Mouse (Mus musculus) hindbrain, embryonic 14.5 days (tissue): Measurements from ENCODE around the gene Map7d1. TPM values are rescaled to one million over a fixed set of nuclear protein-coding genes. Genes with fewer than 3 reads are reported as not detected.

Experiments used
- ATAC-seq: fragments of 200-750 bp; cut with Nextera tagmentation; 2 replicates; pipeline ENCODE4 v1.8.0; 2017; ENCODE audit warnings: moderate number of reproducible peaks, mild to moderate bottlenecking, moderate TSS enrichment, moderate library complexity; ENCODE audit not compliant: low FRiP score
- DNase-seq: peaks from one replicate; pipeline ENCODE4 v3.0.0-alpha.2; 2015; ENCODE audit warnings: low spot score
- H3K27ac ChIP-seq: fragments of 300-500 bp; sonication (generic); 2 replicates; pipeline ENCODE4 v1.5.1; 2014; ENCODE audit warnings: mild to moderate bottlenecking, moderate library complexity
- H3K27me3 ChIP-seq: fragments of 300-500 bp; sonication (generic); 2 replicates; pipeline ENCODE4 v1.6.1; 2014; ENCODE audit warnings: mild to moderate bottlenecking, low read length, mixed read lengths; ENCODE audit not compliant: control insufficient read depth, insufficient read depth
- H3K36me3 ChIP-seq: fragments of 300-500 bp; sonication (generic); replicated peaks from 2 replicates; pipeline ENCODE4 v1.6.1; 2014; ENCODE audit not compliant: control insufficient read depth, insufficient read depth
- H3K4me1 ChIP-seq: fragments of 300-500 bp; sonication (generic); replicated peaks from 2 replicates; pipeline ENCODE4 v1.6.1; 2014; ENCODE audit warnings: antibody characterized with exemption, low read length, mixed read lengths; ENCODE audit not compliant: control insufficient read depth, insufficient read depth
- H3K4me2 ChIP-seq: fragments of 300-500 bp; sonication (generic); replicated peaks from 2 replicates; pipeline ENCODE4 v1.6.1; 2014; ENCODE audit warnings: mild to moderate bottlenecking, moderate library complexity
- H3K4me3 ChIP-seq: fragments of 300-500 bp; sonication (generic); replicated peaks from 2 replicates; pipeline ENCODE4 v1.5.1; 2014; ENCODE audit warnings: mild to moderate bottlenecking, low read length
- H3K9ac ChIP-seq: fragments of 300-500 bp; sonication (generic); 2 replicates; pipeline ENCODE4 v1.6.1; 2014
- H3K9me3 ChIP-seq: fragments of 300-500 bp; sonication (generic); 2 replicates; pipeline ENCODE4 v1.6.1; 2016; ENCODE audit warnings: low read length; ENCODE audit not compliant: control insufficient read depth
- WGBS: fragments of 180-500 bp; shearing (Covaris S2); extraction: QIAGEN DNeasy Blood & Tissue Kit; methylation state at CpG from one replicate; pipeline ENCODE4 v1.1.7; 2014; 5-methylcytosine and 5-hydroxymethylcytosine counted together
- polyA plus RNA-seq: library from polyadenylated mRNA; unstranded; fragments of >200 nt; fragmentation: Nextera tagmentation; extraction: Ambion mirVana; gene quantifications from 2 replicates; pipeline ENCODE4 v1.2.1, GENCODE M21; 2014

Map7d1 gene
- polyA plus RNA-seq, 1 experiment from 2014 or later = 84.2 TPM

DNA sequence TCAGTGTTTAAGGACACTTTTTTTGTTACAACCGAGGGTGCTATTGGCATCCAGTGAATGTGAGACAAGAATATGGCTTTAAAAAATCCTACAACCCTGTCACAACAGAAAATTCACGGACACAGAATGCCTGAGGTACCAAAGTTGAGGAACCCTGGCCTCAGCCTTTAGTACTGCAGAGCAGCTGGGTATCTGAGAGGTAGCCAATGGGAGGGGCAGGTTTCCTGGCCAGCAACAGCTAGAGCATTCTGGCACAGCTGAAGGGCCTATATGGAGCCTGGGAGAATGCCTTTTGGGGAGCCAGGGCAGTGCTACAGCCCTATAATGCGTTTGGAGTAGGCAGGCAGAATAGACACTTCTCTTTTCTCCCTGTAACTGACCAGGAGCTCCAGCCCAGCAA, 2.9 kb upstream of the Map7d1 start:
- Histone ChIP-seq H3K9ac (0 out of 2 replicates have a peak overlapping the region, but pooled peaks have one; percentile 0), H3K4me2 (no peak overlapping the region), H3K27me3 (no peaks in the 10 kb centered on the region), H3K4me3 (no peak overlapping the region), H3K4me1 (peaks cover 40% of the 10 kb centered on the region), H3K9me3 (no peaks in the 10 kb centered on the region), H3K27ac (peak overlapping the region; percentile 61), H3K36me3 (no peaks in the 10 kb centered on the region)
- WGBS = 30% methylated on average over 3 of the region's 3 CpGs
- ATAC-seq (no peak), DNase-seq (no peak)

DNA sequence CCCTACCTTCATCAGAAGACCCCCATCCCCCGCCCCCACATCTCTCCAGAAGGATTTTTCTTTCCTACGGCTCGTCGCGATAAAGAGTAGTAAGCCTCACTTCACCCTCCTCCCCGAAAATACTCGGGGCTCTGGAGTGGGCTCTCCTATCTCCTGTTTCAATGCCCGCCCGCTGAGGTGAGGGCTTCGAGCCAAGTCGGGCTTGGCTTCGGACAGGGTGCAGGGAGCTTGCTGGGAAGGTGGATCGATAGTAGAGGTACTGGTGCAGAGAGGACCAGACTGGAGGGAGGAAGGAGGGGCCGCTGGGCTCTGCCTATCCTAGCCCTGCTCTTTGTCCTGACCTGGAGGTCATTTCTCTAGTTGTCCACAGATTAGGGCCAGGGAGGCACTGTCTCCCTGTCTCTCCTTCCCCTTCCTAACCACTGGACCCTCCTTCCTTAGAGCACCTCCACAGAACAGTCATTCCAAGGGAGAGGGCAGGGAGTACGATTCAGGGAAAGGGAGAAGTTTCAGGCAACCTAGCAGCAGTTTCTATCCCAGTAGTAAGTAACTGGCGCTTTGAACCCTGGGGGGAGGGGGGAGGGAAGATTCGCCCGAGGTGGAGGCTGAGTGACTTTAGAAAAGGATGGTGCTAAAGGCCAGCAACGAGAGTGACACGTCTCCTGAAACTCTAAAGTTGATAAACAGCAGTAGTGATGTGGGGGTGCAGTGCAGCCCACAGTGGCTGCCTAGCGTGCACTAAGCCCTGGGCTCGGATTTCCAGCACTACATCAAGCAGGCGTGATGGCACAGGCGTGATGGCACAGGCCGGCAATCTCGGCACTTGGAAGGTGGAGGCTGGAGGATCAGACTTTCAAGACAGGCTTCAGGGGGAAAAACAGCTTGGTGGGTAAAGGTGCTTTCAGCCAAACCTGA, 1.1 kb upstream of the Map7d1 start:
- peak overlapping the region; percentile 78 for H3K4me3 ChIP-seq
- H3K9me3 ChIP-seq = no peaks in the 10 kb centered on the region
- no peaks in the 10 kb centered on the region for H3K36me3 ChIP-seq
- no peak for DNase-seq
- H3K4me2 ChIP-seq = peak overlapping the region; percentile 92
- ATAC-seq = no peak
- H3K27me3 ChIP-seq = no peaks in the 10 kb centered on the region
- peak overlapping the region; percentile 92 for H3K9ac ChIP-seq
- peaks cover 51% of the 10 kb centered on the region for H3K4me1 ChIP-seq
- WGBS = 4% methylated on average over 26 of the region's 26 CpGs
- H3K27ac ChIP-seq = peak overlapping the region; percentile 94

DNA sequence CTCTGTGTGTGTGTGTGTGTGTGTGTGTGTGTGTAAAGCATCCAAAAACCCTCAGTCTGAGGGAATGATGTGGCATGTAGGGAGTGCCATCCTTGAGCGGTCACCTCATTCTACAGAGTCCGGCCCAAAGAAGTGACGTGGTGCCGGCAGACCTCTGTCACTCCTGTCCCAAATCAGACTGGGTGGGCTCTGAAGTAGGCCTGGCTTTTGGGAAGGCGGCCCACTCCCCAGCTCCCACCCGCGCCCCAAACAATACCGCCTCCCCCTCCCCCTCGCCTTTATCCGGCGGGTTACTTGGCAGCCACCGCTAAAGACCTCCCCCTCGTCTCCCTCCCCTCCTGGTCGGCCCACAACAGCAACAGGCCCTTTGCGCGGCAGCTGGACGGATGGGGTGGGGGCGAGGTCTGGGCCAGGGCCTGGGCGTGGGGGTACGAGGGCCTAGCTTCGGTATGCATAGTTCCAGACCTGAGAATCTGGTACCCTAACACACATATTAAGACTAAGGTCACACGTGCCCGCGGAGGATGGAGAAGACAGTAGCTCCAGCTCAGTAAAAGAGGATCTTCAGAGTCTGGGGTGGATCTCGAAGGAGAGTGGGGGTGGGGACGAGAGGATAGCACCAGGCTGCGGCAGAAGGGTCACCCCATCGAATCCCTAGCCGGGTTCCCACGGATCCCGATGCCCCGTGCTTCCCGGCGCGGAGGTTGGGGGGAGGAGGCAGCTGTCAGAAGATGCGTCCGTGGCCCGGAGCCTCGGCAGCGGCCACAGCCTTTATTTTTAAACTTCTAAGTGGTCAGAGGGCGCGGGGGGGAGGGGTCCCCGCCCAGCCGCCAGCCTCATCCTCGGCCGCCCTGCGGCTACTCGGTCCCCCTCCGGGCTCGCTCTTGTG, 786 bp downstream of the Map7d1 start:
- peak overlapping the region; percentile 92 for H3K4me2 ChIP-seq
- peak overlapping the region; percentile 78 for H3K4me3 ChIP-seq
- ATAC-seq (peak; percentile 13; the same call in 1 of the 2 replicates), DNase-seq (peak; percentile 51)
- H3K36me3 ChIP-seq = no peaks in the 10 kb centered on the region
- no peaks in the 10 kb centered on the region for H3K9me3 ChIP-seq
- WGBS = 0% methylated on average over 49 of the region's 50 CpGs
- peak overlapping the region; percentile 92 for H3K9ac ChIP-seq
- H3K27me3 ChIP-seq = no peaks in the 10 kb centered on the region
- peaks cover 67% of the 10 kb centered on the region for H3K4me1 ChIP-seq
- H3K27ac ChIP-seq = peak overlapping the region; percentile 94

DNA sequence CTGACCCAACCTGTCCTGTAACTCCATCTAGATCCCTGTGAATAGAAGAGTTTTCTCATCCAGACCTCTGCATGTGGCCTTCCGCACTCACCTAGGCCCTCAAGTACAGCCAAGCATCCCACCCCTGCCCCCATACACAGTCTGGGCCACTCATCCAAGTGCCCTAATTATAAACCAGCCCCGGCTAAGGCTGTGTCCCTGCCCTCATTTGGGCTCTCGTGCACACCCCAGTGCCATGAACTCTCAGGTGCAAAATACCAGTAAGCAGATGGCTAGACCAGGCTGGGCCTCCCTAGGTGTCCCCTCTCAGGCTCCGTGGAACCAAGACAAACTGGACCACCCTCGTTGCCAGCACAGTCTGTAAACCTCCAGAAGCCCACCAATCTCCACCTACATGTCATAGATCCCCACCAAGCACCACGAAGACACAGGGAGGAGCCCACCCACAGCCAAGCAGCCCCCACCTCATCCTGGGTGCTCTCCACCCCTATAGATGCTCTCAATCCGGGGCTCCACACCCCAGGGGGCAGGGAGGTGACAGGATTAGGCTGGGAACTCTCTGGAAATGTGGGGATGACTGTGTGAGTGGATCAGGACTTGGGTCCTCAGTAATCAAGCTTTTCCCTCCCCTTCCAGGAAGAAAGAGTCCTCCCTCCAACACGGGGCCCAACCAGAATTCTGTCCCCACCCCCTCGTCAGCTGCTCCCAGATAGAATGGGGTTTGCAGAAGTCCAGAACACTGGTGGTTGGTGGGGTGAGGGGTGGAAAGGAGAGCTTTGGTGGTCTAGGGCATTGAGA, 1.6 kb downstream of the Map7d1 start:
- Histone ChIP-seq H3K9ac (peak overlapping the region; percentile 92), H3K4me2 (peak overlapping the region; percentile 92), H3K27me3 (no peaks in the 10 kb centered on the region), H3K36me3 (no peaks in the 10 kb centered on the region; the same call in 1 of the 2 replicates), H3K27ac (peak overlapping the region; percentile 94), H3K9me3 (no peaks in the 10 kb centered on the region), H3K4me1 (peaks cover 68% of the 10 kb centered on the region), H3K4me3 (peak overlapping the region; percentile 78)
- DNase-seq (no peak), ATAC-seq (no peak; the same call in 1 of the 2 replicates)
- whole genome bisulfite sequencing = 12% methylated on average over 9 of the region's 9 CpGs

DNA sequence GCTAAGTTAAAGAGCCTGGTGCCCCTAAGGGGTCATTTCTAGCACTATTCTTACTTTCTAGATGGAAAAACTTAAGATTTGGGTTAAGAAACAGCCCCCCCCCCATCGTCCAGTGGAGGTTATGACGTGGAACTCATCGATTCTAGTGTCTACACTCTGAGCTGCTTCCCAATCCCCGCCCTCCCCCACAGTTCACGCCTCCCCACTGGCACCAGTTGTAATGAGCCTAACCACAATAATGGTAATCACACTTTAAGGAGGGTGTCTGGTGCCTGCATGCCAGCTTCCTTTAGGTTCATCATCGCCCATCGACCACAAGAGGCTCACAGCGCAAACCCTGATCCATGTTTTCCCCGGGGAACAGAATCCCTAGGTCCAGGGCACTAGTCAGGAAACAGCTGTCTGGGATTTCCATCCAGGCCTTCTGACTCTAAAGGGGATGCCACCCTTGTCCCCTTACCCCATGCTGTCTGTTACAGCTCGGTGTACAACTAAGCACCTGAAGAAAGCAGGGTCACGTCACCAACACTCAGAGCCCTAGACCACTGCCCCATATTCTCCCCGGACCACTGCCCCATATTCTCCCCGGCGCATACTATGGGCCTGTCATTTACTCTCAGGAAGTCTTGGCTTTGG, 2.4 kb downstream of the Map7d1 start:
- no peak overlapping the region for H3K27ac ChIP-seq
- no peak for DNase-seq
- ATAC-seq = no peak
- H3K27me3 ChIP-seq = no peaks in the 10 kb centered on the region
- no peaks in the 10 kb centered on the region for H3K9me3 ChIP-seq
- H3K4me2 ChIP-seq = peak overlapping the region; percentile 92
- WGBS = 66% methylated on average over 14 of the region's 14 CpGs
- peak overlapping the region; percentile 92 for H3K9ac ChIP-seq
- no peaks in the 10 kb centered on the region; the same call in 1 of the 2 replicates for H3K36me3 ChIP-seq
- peak overlapping the region; percentile 78 for H3K4me3 ChIP-seq
- H3K4me1 ChIP-seq = peaks cover 67% of the 10 kb centered on the region

DNA sequence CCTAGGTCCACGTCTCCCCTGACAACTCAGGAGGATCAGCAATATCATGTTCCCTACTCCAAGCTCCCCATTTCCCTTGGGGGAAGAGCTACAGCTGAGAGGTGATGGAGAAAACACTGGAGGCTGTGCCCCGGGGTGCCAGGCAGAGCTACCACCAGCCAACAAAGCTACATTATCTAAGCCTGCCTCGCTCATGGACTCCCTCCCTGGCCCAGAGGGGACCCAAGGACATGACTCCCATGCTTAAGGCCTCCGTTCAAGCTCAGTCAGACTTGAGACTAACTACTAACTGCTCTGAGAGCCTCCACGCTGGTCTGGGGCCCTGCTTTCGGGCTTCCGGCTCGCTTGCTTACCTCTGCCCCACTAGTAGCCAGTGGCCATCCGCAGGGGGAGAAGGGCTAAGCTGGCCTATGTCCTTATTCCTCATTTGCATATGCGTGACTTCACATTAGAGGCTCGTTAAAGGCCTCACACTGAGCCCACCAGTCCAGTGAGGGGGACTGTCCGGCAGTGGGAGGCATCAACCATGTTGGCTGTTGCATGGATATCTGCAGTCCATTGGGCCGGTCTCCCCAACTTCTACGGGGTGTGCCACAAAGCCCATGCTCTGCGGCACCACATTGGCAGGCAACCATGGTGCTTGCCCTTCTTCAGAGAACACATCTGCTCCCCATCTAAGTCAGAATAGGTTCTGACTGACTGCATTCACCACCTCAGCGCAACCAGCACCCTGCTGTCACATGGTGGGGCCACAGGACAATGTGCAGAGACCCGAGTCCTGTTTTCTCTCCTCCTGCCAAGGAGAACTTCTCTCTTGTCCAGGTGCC, 3.5 kb downstream of the Map7d1 start:
- Histone ChIP-seq H3K4me1 (peaks cover 74% of the 10 kb centered on the region), H3K27ac (no peak overlapping the region), H3K36me3 (no peaks in the 10 kb centered on the region; the same call in 1 of the 2 replicates), H3K9ac (peak overlapping the region; percentile 12), H3K27me3 (no peaks in the 10 kb centered on the region), H3K4me3 (no peak overlapping the region; the same call in 1 of the 2 replicates), H3K9me3 (no peaks in the 10 kb centered on the region), H3K4me2 (peak overlapping the region; percentile 92)
- 66% methylated on average over 17 of the region's 17 CpGs for WGBS
- DNase-seq = no peak
- no peak for ATAC-seq

DNA sequence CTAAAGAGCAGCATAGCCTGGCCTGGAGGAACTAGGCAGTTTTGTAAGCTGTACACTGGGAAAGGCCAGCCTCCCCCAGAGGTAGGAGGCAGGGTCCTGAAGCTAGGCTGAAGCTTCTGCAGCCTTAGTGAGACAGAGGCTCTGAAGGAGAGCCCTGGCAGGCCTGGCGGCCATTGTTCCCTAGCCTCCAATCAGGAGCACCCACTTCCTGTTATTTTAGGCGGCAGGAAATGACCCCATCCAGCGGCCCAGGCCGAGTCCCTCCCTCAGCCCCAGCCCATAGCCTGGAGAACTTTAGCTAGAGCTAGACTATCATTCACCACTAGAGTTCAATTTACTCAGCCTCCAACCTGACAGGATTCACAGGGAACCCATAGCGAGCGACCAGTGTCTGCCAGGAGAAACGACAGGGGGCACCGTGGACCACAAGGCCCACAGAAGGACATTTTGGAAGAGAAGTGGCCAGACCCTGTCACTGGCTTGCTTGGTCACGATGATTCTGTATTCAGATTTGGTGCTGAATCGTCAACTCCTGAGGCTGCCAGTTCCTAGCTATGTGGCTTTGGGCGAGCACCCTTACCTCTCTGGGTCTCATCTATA, 4.4 kb downstream of the Map7d1 start:
- Histone ChIP-seq H3K27ac (no peak overlapping the region), H3K4me1 (peaks cover 67% of the 10 kb centered on the region), H3K36me3 (no peaks in the 10 kb centered on the region; the same call in 1 of the 2 replicates), H3K4me3 (no peak overlapping the region), H3K9ac (peak overlapping the region; percentile 12; the same call in 1 of the 2 replicates), H3K27me3 (no peaks in the 10 kb centered on the region), H3K9me3 (no peaks in the 10 kb centered on the region), H3K4me2 (peak overlapping the region; percentile 92; the same call in 1 of the 2 replicates)
- DNase-seq = no peak
- no peak for ATAC-seq
- WGBS = 62% methylated on average over 11 of the region's 11 CpGs
